Mouse (Mus musculus) bone marrow, adult 2 months (tissue): ENCODE results near the gene Hsd17b1.

Experiments used
- CTCF ChIP-seq: fragments of 200-500 bp; IDR thresholded peaks from 2 replicates; pipeline ENCODE4 v1.5.1; 2011; ENCODE audit warnings: low read length, control low read depth; ENCODE audit not compliant: control insufficient read depth, insufficient read depth
- POLR2A ChIP-seq: fragments of 200-500 bp; IDR thresholded peaks from 2 replicates; pipeline ENCODE4 v1.6.1; 2011; ENCODE audit warnings: low read depth, mild to moderate bottlenecking, control low read depth, low read length, borderline replicate concordance; ENCODE audit not compliant: control insufficient read depth

- no peak for TF ChIP-seq CTCF
- TF ChIP-seq POLR2A = no peak
These were observed at the start of gene Hsd17b1 for GRCm38 (mm10) chr11:101078121-101078520.
